Mouse (Mus musculus) myocyte (in vitro differentiated cells): Measurements from ENCODE around the gene Aldh2. TPM values are rescaled to one million over a fixed set of nuclear protein-coding genes. Genes with fewer than 3 reads are reported as not detected.
"Not testable (repeated sequence)": the region's sequence is repeated elsewhere in the genome, so short reads cannot be mapped to it uniquely, and the experiment has no call there.

ENCODE experiments used
- H3K27me3 ChIP-seq: one replicate; pipeline ENCODE4 v1.6.1; 2011; ENCODE audit not compliant: control insufficient read depth, insufficient read depth, insufficient read length
- H3K36me3 ChIP-seq: one replicate; pipeline ENCODE4 v1.6.1; 2011; ENCODE audit not compliant: control insufficient read depth, insufficient read depth
- H3K4me2 ChIP-seq: one replicate; pipeline ENCODE4 v1.6.1; 2011; ENCODE audit warnings: low read depth, control low read depth
- H3K4me3 ChIP-seq: one replicate; pipeline ENCODE4 v1.5.1; 2011; ENCODE audit warnings: mild to moderate bottlenecking, control low read depth, moderate library complexity
- H3K79me2 ChIP-seq: one replicate; pipeline ENCODE4 v1.6.1; 2011; ENCODE audit not compliant: control insufficient read depth, insufficient read depth
- H3ac ChIP-seq: one replicate; pipeline ENCODE4 v1.6.1; 2011; ENCODE audit not compliant: control insufficient read depth, insufficient read length
- CEBPB ChIP-seq: IDR thresholded peaks from 2 replicates; pipeline ENCODE4 v1.6.1; 2011; ENCODE audit warnings: mild to moderate bottlenecking, moderate library complexity; ENCODE audit not compliant: poor library complexity, insufficient read depth, severe bottlenecking
- E2F4 ChIP-seq: IDR thresholded peaks from one replicate; pipeline ENCODE4 v1.6.1; 2011; ENCODE audit warnings: mild to moderate bottlenecking, control low read depth, moderate library complexity; ENCODE audit not compliant: insufficient read depth
- MAX ChIP-seq: IDR thresholded peaks from one replicate; pipeline ENCODE4 v1.6.1; 2011; ENCODE audit warnings: low read depth, mild to moderate bottlenecking, control low read depth
- MYOD1 ChIP-seq, 3 experiments: IDR thresholded peaks; one replicate each; pipeline ENCODE4 v1.6.1; 2011; ENCODE audit warnings: control low read depth in 2 of 3, low read depth in 2 of 3, mild to moderate bottlenecking in 2 of 3, moderate library complexity in 1 of 3; ENCODE audit not compliant: insufficient read length in 2 of 3, control insufficient read depth in 1 of 3
- MYOG ChIP-seq, 3 experiments: IDR thresholded peaks; one replicate each; pipeline ENCODE4 v1.6.1; 2011; ENCODE audit warnings: control low read depth in 2 of 3, low read depth in 2 of 3, mild to moderate bottlenecking in 2 of 3; ENCODE audit not compliant: insufficient read length in 2 of 3, control insufficient read depth in 1 of 3, insufficient read depth in 1 of 3
- POLR2A ChIP-seq: IDR thresholded peaks from one replicate; pipeline ENCODE4 v1.6.1; 2011; ENCODE audit warnings: low read depth, mild to moderate bottlenecking, control low read depth, moderate library complexity; ENCODE audit not compliant: insufficient read length
- POLR2AphosphoS2 ChIP-seq: IDR thresholded peaks from one replicate; pipeline ENCODE4 v1.6.1; 2011; ENCODE audit warnings: low read depth, control low read depth; ENCODE audit not compliant: insufficient read length
- REST ChIP-seq: IDR thresholded peaks from one replicate; pipeline ENCODE4 v1.6.1; 2011; ENCODE audit warnings: mild to moderate bottlenecking, control low read depth, moderate library complexity; ENCODE audit not compliant: insufficient read depth, insufficient read length
- SRF ChIP-seq: IDR thresholded peaks from one replicate; pipeline ENCODE4 v1.6.1; 2011; ENCODE audit warnings: low read depth; ENCODE audit not compliant: control insufficient read depth, insufficient read length
- TCF12 ChIP-seq: IDR thresholded peaks from one replicate; pipeline ENCODE4 v1.6.1; 2011; ENCODE audit warnings: mild to moderate bottlenecking, control low read depth; ENCODE audit not compliant: poor library complexity, insufficient read depth, severe bottlenecking
- TCF3 ChIP-seq: IDR thresholded peaks from one replicate; pipeline ENCODE4 v1.6.1; 2011; ENCODE audit warnings: low read depth, control low read depth; ENCODE audit not compliant: insufficient read length
- USF1 ChIP-seq: IDR thresholded peaks from one replicate; pipeline ENCODE4 v1.6.1; 2011; ENCODE audit warnings: low read depth, mild to moderate bottlenecking, control low read depth, moderate library complexity
- polyA plus RNA-seq: library from polyadenylated mRNA; unstranded; fragments of >200 nt; fragmentation: generic; extraction: Trizol; gene quantifications from one replicate; pipeline ENCODE4 v1.2.1, GENCODE M21; 2012; ENCODE audit warnings: missing spikeins

The Aldh2 gene
- polyA plus RNA-seq, 1 experiment, result 210 TPM

DNA sequence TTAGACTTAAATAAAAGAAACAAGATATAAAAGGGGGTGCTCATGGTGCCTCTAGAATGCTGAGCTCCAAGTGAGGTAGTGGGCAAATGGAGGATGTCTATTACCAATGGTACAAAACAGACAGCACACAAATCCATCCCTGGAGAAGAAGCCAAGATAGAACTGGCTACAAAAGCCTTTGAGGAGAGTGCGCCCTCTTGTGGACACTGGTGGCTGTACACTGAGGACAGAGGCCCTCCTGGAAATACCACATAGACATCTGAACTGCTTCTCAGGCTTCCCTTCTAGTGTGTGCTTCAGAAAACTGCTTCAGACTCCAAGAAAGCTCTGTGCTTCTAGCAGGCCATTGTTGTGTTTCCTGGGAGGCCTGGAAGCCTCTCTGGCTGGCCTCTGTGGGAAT lies 34.2 kb upstream of the Aldh2 start:
- Histone ChIP-seq H3K4me3 (no peak overlapping the region), H3K36me3 (no peaks in the 10 kb centered on the region), H3K27me3 (no peaks in the 10 kb centered on the region), H3ac (no peak overlapping the region), H3K79me2 (no peaks in the 10 kb centered on the region), H3K4me2 (no peak overlapping the region)
- TF ChIP-seq TCF3 (no peak), CEBPB (no peak), TCF12 (no peak), MYOD1 (IDR thresholded peaks at IDR 0.05; ENCODE audit: control insufficient read depth in 1 of 3, insufficient read length in 2 of 3, low read depth in 2 of 3) (no peak), MAX (no peak), MYOG (IDR thresholded peaks at IDR 0.05; ENCODE audit: control insufficient read depth in 1 of 3, insufficient read depth in 1 of 3, insufficient read length in 2 of 3, low read depth in 2 of 3) (no peak), E2F4 (no peak), USF1 (no peak), POLR2A (no peak), REST (no peak), SRF (no peak), POLR2AphosphoS2 (no peak)

DNA sequence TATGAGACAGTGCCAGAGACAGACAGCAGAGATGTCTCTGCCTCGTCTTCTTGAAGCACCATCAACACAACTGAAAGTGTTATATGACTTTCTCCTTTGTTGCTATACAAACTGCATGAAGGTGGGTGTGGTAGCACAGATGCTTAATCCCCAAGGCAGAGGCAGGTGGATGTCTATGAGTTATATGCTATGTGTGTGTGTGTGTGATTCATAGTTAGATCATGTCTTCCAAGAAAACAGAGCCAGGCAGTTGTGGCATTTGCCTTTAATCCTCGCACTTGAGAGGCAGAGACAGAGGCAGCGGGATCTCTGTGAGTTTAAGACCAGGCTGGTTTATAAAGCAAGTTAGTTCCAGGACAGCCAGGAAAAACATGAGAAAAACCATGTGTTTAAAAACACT lies 29.6 kb upstream of the Aldh2 start:
- Histone ChIP-seq H3K36me3 (no peaks in the 10 kb centered on the region), H3K79me2 (peaks cover 7% of the 10 kb centered on the region), H3K4me2 (peak overlapping the region; percentile 46), H3K4me3 (no peak overlapping the region), H3ac (no peak overlapping the region), H3K27me3 (no peaks in the 10 kb centered on the region)
- TF ChIP-seq E2F4, result no peak
- TF ChIP-seq REST, result no peak
- no peak for TF ChIP-seq MAX
- TF ChIP-seq TCF3, result peak; percentile 27
- TF ChIP-seq CEBPB, result no peak
- TF ChIP-seq POLR2A, result no peak
- no peak for TF ChIP-seq SRF
- TF ChIP-seq MYOG (IDR thresholded peaks at IDR 0.05; ENCODE audit: control insufficient read depth in 1 of 3, insufficient read depth in 1 of 3, insufficient read length in 2 of 3, low read depth in 2 of 3), result peak in 2 of 3 experiments; percentile 14 to 57
- peak; percentile 36 for TF ChIP-seq POLR2AphosphoS2
- TF ChIP-seq MYOD1 (IDR thresholded peaks at IDR 0.05; ENCODE audit: control insufficient read depth in 1 of 3, insufficient read length in 2 of 3, low read depth in 2 of 3), result peak; percentile 26 to 91 (median 79)
- peak; percentile 61 for TF ChIP-seq TCF12

DNA sequence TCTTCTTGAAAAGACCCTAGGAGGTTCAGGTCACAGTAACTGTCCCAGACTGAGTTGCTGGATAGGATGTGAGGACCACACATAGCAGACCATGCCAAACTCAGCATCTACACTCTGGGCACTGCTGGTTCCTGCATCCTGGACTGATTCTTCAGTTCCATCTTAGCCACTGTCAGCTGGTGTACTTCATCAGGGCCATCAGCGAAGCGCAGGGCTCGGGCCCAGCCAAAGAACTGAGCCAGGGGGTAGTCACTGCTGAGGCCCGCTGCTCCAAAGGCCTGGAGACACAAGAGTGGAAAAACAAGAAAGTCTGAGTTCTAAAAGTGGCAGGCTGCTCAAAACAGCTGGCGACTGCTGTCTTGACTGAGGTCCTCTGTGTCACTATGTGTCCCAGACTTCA lies 27.5 kb upstream of the Aldh2 start:
- TF ChIP-seq MYOG (IDR thresholded peaks at IDR 0.05; ENCODE audit: control insufficient read depth in 1 of 3, insufficient read depth in 1 of 3, insufficient read length in 2 of 3, low read depth in 2 of 3), result no peak
- Histone ChIP-seq H3K27me3 (no peaks in the 10 kb centered on the region), H3K4me3 (no peak overlapping the region), H3K79me2 (peaks cover 7% of the 10 kb centered on the region), H3ac (no peak overlapping the region), H3K4me2 (no peak overlapping the region), H3K36me3 (no peaks in the 10 kb centered on the region)

DNA sequence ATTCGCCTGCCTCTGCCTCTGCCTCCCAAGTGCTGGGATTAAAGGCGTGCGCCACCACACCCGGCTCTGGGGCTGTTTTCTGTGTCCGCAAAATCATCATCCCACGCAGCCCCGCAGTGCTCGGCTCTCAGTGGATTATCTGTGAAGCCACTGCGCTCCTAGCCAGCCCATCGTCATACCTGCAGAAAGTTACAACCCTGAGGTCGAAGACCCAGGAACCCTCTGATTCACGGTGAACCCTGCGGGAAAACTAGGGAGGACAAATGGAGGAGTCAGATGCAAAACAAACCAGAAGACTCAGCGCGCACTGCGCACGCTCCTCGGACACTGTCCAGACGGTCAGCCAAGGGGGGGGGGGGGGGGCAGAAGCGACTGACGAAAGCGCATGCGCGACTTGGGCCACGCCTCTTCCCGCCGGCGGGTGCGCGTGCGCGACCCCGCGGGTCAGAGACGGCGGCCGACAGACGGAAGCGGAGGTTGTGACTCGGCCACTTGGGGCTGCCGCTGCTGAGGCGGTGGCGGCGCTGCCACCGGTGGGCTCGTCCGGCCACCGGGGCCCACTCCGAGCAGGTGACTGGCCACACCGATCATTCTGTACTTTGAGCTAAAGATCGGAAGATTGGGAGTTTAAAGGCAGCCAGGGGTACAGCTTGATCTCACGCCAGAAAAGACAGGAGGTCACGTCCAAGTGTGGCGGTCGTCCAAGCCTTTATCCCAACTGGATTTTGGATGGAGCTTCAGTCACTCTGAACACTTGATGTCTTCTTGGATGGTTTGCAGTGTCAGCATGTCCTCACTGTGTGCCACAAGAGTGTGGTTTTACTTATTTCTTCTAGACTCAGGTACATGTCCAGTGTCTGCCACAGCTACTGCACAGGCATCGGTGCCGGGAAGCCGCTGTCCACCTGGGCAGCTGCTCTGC lies 25.2 kb upstream of the Aldh2 start, which contains the start of gene Acad12:
TSS of gene Acad12 (minus strand) at position 347 of the 922 bp plus-strand sequence.
- Histone ChIP-seq H3K4me3 (peak within 1 kb of the TSS; percentile 78), H3K27me3 (no peaks in the 10 kb centered on the region), H3K79me2 (peaks cover 7% of the 10 kb centered on the region), H3ac (peak within 1 kb of the TSS; percentile 11), H3K36me3 (no peaks in the 10 kb centered on the region), H3K4me2 (peak within 1 kb of the TSS; percentile 85)
- TF ChIP-seq MYOG (IDR thresholded peaks at IDR 0.05; ENCODE audit: control insufficient read depth in 1 of 3, insufficient read depth in 1 of 3, insufficient read length in 2 of 3, low read depth in 2 of 3), result no peak
- TF ChIP-seq TCF12, result no peak
- TF ChIP-seq REST, result peak; percentile 35
- TF ChIP-seq MYOD1 (IDR thresholded peaks at IDR 0.05; ENCODE audit: control insufficient read depth in 1 of 3, insufficient read length in 2 of 3, low read depth in 2 of 3), result peak in 1 of 3 experiments; percentile 45
- no peak for TF ChIP-seq E2F4
- no peak for TF ChIP-seq USF1
- peak; percentile 100 for TF ChIP-seq POLR2A
- TF ChIP-seq CEBPB, result no peak
- TF ChIP-seq POLR2AphosphoS2, result peak; percentile 100
- no peak for TF ChIP-seq SRF
- no peak for TF ChIP-seq TCF3
- no peak for TF ChIP-seq MAX

DNA sequence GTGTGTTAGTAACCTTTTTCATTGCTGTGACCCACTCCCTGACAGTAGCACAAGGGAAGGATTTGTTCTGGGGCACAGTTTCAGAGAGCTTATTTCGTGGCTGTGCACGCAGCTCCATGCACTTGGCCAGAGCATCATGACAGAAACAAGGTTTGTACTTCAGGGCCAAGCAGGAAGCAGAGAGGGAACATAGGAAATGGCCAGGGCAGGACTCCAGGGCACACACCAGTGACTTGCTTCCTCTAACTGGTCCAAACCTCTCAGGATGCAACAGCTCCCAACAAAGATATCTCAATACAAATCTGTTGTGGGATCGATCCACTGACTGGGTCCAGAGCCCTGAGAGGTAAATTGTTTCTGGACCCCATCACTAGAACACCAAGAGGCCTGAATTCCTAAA lies 21.3 kb upstream of the Aldh2 start:
- not testable (repeated sequence) for H3ac ChIP-seq, H3K4me2 ChIP-seq, H3K4me3 ChIP-seq, H3K36me3 ChIP-seq, H3K79me2 ChIP-seq, H3K27me3 ChIP-seq
